Mouse (Mus musculus) heart, postnatal 0 days (tissue): Measurements from ENCODE around the gene Scube3.

Experiments
- CTCF ChIP-seq: IDR thresholded peaks from 2 replicates; pipeline ENCODE4 v1.5.1; 2016; ENCODE audit warnings: antibody characterized with exemption, control low read depth, low read depth
- EP300 ChIP-seq: IDR thresholded peaks from 2 replicates; pipeline ENCODE4 v1.6.1; 2016; ENCODE audit warnings: antibody characterized with exemption, low read depth

DNA sequence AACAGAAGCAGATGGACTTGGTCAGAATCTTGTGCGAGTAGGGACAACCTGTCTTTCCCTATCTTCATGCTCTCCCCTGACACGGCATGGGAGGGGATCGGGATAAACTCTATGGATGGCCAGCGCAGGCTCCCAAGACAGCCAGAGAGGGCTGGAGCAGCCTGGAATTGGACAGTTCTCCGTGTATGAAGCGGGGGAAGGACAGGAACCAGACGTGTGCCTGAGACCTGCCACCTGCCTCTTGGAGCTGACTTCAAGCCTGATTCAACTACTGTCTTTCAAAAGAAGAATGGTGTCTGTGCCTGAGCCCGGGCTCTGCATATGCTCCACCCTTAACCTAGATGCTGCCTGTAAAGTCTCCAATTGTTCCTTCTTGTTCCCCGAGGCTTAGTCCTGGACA lies 30.7 kb downstream of the Scube3 start:
- TF ChIP-seq CTCF (no peak), EP300 (no peak)
